Mouse (Mus musculus): Measurements from ENCODE around the gene Ccser2.

GRCm38 (mm10) chr14:37006489-37006888 lies 37.9 kb upstream of the Ccser2 start:
- TF ChIP-seq CTCF (IDR thresholded peaks at IDR 0.05; ENCODE audit: extremely low read depth, insufficient read length, insufficient replicate concordance, low read depth, low read length) (no peak), POLR2A (IDR thresholded peaks at IDR 0.05; ENCODE audit: low read depth, low read length) (no peak)
